Mouse (Mus musculus) bone marrow macrophage, adult 2 months (primary cell): Measurements from ENCODE around the gene Cpeb4.

ENCODE experiments used
- CTCF ChIP-seq: IDR thresholded peaks from 2 replicates; pipeline ENCODE4 v1.5.1; 2012; ENCODE audit warnings: low read depth, mild to moderate bottlenecking, low read length, moderate library complexity
- POLR2A ChIP-seq: IDR thresholded peaks from 2 replicates; pipeline ENCODE4 v1.6.1; 2012; ENCODE audit warnings: mild to moderate bottlenecking, low read depth, low read length, borderline replicate concordance

DNA sequence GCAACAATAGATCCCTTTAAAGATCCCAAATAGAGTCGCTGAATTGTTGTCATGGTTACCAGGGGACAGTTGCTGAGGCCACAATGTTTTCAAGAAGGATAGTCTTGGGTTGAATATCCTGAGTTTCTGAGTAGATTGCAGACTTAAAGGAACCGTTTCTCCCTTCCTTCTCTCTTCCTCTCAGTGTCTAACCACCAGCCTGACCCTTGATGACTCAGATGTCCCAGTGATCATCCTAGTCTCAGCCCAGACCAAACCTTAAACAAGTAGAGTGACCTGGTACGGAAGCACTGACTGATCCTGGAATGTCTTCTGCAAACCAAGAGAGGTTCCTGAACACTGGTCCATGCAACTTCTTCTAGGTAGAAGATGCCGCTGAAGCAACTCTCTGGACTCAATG, 4.0 kb upstream of the Cpeb4 start:
- no peak for TF ChIP-seq CTCF
- no peak for TF ChIP-seq POLR2A
